Mouse (Mus musculus): ENCODE results near the gene Rps12-ps3. TPM values are rescaled to one million over a fixed set of nuclear protein-coding genes. Genes with fewer than 3 reads are reported as not detected.

Gene Rps12-ps3
- polyA plus RNA-seq, 1 experiment from 2014 or later: 29.8 TPM

DNA sequence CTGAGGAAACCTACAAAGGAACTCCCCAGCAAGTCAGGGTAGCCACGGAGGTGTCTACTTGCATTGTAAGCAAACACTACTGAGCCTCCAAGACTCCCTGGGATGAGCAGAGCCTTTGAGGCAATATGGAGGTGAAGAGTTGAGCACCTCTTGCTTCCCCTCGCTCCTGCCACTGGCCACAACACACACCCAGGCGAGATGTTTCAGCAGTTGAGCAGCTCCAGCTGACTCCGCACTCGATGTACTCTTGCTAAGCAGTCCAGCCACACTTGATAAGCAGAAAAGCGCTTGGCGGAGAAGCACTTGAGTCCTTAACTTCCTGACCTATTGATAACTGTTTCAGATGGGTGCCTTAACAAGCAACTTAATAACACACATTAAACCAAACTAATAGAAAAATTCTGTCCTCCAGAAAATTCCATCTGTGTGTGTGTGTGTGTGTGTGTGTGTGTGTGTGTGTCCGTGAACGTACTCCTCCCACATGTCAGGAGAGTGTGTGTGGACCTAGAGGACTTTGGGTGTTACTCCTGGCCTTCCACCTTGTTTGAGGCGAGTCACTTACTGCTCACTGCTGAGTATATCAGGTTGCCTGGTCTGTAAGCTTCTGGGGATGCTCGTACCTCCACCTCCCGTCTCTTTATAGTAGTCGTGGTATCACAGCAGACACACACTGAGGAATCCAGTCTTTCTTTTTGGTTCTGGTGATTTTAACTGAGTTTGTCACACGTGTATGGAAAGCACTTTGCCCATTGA, 34.9 kb downstream of the Rps12-ps3 start:
- Histone ChIP-seq H3K27ac (replicated peaks; ENCODE audit: low read depth, low read length) (no peak overlapping the region), H3K9me3 (ENCODE audit: control insufficient read depth, low read length) (no peaks in the 10 kb centered on the region), H3K4me3 (replicated peaks; ENCODE audit: low read depth, low read length) (no peak overlapping the region), H3K36me3 (ENCODE audit: control insufficient read depth, insufficient read depth, low read length) (no peaks in the 10 kb centered on the region), H3K9ac (replicated peaks; ENCODE audit: low read length) (no peak overlapping the region), H3K4me2 (ENCODE audit: low read length) (no peak overlapping the region), H3K27me3 (ENCODE audit: control insufficient read depth, insufficient read depth, low read length) (no peaks in the 10 kb centered on the region), H3K4me1 (ENCODE audit: control insufficient read depth, insufficient read depth, low read length) (no peaks in the 10 kb centered on the region)
- DNase-seq (no peak), ATAC-seq (ENCODE audit: low FRiP score, low TSS enrichment) (no peak)
- WGBS: 84% methylated on average over 14 of the region's 14 CpGs

DNA sequence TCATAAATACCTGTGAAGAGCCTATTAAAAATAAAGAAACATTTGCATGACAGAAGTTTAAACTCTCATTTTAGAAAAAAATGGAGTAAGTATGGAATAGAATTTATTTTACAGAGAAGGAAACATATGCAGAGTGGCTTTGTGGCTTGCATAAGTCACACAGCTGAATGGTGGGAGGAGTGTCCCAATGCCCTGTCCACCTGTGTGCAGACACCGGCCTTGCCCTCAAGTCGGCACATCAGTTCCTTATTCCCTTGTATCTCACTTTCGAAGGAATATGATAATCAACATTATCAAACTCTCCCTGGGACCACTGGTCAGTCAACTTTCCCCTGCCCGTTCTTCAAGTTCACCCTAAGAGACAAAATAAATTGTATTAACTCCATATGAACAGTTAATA, 35.8 kb downstream of the Rps12-ps3 start:
- Histone ChIP-seq H3K9me3 (ENCODE audit: control insufficient read depth, low read length) (no peaks in the 10 kb centered on the region), H3K4me3 (replicated peaks; ENCODE audit: low read depth, low read length) (no peak overlapping the region), H3K27me3 (ENCODE audit: control insufficient read depth, insufficient read depth, low read length) (no peaks in the 10 kb centered on the region), H3K4me2 (ENCODE audit: low read length) (no peak overlapping the region), H3K4me1 (ENCODE audit: control insufficient read depth, insufficient read depth, low read length) (no peaks in the 10 kb centered on the region), H3K9ac (replicated peaks; ENCODE audit: low read length) (no peak overlapping the region), H3K27ac (replicated peaks; ENCODE audit: low read depth, low read length) (no peak overlapping the region), H3K36me3 (ENCODE audit: control insufficient read depth, insufficient read depth, low read length) (no peaks in the 10 kb centered on the region)
- no peak for DNase-seq
- 89% methylated on average over 4 of the region's 4 CpGs for WGBS
- no peak for ATAC-seq (ENCODE audit: low FRiP score, low TSS enrichment)

DNA sequence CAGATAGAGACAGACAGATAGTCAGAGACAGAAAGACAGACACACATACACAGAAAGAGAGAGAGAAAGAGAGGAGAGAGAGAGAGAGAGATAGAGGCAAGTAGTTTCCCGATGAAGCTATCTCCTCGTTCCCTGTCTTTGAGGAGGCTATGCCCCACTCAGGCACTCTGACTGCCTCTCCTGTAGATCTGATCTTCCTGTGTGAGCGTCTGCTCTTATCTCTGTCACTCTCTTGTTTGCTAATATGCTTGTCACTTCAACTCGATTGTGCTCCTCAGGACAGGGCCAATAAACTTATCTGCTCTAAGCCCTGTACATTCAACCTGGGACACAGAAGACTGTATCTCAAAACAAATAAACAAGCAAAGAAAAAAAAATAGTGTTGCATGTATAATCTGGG, 37.1 kb downstream of the Rps12-ps3 start:
- WGBS: 81% methylated on average over 4 of the region's 4 CpGs
- Histone ChIP-seq H3K4me2 (ENCODE audit: low read length) (no peak overlapping the region), H3K27me3 (ENCODE audit: control insufficient read depth, insufficient read depth, low read length) (no peaks in the 10 kb centered on the region), H3K27ac (replicated peaks; ENCODE audit: low read depth, low read length) (no peak overlapping the region), H3K4me1 (ENCODE audit: control insufficient read depth, insufficient read depth, low read length) (no peaks in the 10 kb centered on the region), H3K9me3 (ENCODE audit: control insufficient read depth, low read length) (no peaks in the 10 kb centered on the region), H3K9ac (replicated peaks; ENCODE audit: low read length) (no peak overlapping the region), H3K36me3 (ENCODE audit: control insufficient read depth, insufficient read depth, low read length) (no peaks in the 10 kb centered on the region), H3K4me3 (replicated peaks; ENCODE audit: low read depth, low read length) (no peak overlapping the region)
- DNase-seq (no peak), ATAC-seq (ENCODE audit: low FRiP score, low TSS enrichment) (no peak)

DNA sequence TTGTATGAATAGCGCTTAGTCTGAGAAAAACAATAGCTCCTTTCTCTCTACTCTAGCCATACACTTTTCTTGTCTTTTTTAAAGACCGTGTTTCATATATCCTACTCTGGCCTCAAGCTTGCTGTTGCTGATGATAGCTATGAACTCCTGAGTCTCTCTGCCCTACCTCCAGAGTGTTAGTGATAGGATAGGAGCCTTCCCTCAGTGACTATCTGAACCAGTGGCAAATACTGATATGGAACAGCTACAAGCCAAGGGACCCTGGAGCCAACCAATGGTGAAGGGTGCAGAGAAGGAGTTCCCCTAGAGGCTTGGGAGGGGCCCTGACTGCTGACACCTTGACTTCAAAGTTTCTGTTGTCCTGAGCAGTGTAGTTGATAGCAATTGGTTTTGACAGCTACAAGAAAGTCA, 38.4 kb downstream of the Rps12-ps3 start:
- Histone ChIP-seq H3K4me1 (ENCODE audit: control insufficient read depth, insufficient read depth, low read length) (no peaks in the 10 kb centered on the region), H3K27me3 (ENCODE audit: control insufficient read depth, insufficient read depth, low read length) (no peaks in the 10 kb centered on the region), H3K4me2 (ENCODE audit: low read length) (no peak overlapping the region), H3K36me3 (ENCODE audit: control insufficient read depth, insufficient read depth, low read length) (no peaks in the 10 kb centered on the region), H3K27ac (replicated peaks; ENCODE audit: low read depth, low read length) (no peak overlapping the region), H3K9ac (replicated peaks; ENCODE audit: low read length) (no peak overlapping the region), H3K4me3 (replicated peaks; ENCODE audit: low read depth, low read length) (no peak overlapping the region), H3K9me3 (ENCODE audit: control insufficient read depth, low read length) (no peaks in the 10 kb centered on the region)
- no peak for DNase-seq
- 40% methylated on average over 2 of the region's 2 CpGs for WGBS
- no peak for ATAC-seq (ENCODE audit: low FRiP score, low TSS enrichment)

DNA sequence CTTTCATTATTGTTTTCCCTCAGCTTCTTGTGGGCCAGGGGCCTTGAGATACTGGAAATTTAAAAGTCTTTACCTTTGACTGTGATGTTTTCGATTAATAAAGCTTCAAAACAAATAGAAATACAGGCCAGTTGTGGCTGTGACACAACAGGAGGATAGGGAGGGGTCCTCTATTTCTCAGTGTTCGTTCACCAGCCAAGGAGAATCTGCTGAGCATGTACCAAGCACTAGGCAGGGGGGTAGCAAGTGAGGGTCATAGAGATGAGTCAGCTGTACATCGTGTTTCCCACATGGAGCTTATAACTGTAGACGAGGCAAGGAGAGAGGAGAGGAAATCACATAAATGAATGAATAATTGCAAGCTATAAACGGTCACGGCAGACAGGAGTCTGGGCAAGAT, 40.6 kb downstream of the Rps12-ps3 start:
- Histone ChIP-seq H3K4me3 (replicated peaks; ENCODE audit: low read depth, low read length) (no peak overlapping the region), H3K9ac (replicated peaks; ENCODE audit: low read length) (no peak overlapping the region), H3K36me3 (ENCODE audit: control insufficient read depth, insufficient read depth, low read length) (no peaks in the 10 kb centered on the region), H3K27me3 (ENCODE audit: control insufficient read depth, insufficient read depth, low read length) (no peaks in the 10 kb centered on the region), H3K4me1 (ENCODE audit: control insufficient read depth, insufficient read depth, low read length) (no peaks in the 10 kb centered on the region), H3K4me2 (ENCODE audit: low read length) (no peak overlapping the region), H3K9me3 (ENCODE audit: control insufficient read depth, low read length) (no peaks in the 10 kb centered on the region), H3K27ac (replicated peaks; ENCODE audit: low read depth, low read length) (no peak overlapping the region)
- WGBS: 94% methylated on average over 6 of the region's 6 CpGs
- DNase-seq: no peak
- no peak for ATAC-seq (ENCODE audit: low FRiP score, low TSS enrichment)

DNA sequence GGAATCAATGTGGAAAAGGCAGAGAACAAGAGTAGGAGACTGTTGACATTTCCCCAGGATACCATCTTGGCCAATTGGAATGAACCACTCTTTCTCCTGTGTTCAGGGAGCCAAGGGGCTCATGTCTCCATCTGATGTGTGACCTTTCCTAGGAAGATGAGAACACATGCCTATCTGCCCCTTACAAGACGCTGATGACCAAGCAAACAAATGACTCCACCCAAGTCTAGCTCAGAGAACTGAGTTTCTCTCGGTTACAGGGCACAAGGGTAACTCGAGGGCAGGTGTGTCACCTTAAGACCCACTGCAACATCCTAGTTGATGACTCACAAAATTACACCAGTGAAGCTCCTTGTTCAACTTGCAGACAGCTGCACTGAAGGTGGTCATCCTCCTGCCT, 41.6 kb downstream of the Rps12-ps3 start:
- 88% methylated on average over 3 of the region's 3 CpGs for WGBS
- no peak overlapping the region for H3K27ac ChIP-seq (replicated peaks; ENCODE audit: low read depth, low read length)
- no peak overlapping the region for H3K9ac ChIP-seq (replicated peaks; ENCODE audit: low read length)
- no peak for DNase-seq
- H3K27me3 ChIP-seq (ENCODE audit: control insufficient read depth, insufficient read depth, low read length): no peaks in the 10 kb centered on the region
- ATAC-seq (ENCODE audit: low FRiP score, low TSS enrichment): no peak
- no peaks in the 10 kb centered on the region for H3K4me1 ChIP-seq (ENCODE audit: control insufficient read depth, insufficient read depth, low read length)
- no peaks in the 10 kb centered on the region for H3K36me3 ChIP-seq (ENCODE audit: control insufficient read depth, insufficient read depth, low read length)
- no peak overlapping the region for H3K4me2 ChIP-seq (ENCODE audit: low read length)
- no peaks in the 10 kb centered on the region for H3K9me3 ChIP-seq (ENCODE audit: control insufficient read depth, low read length)
- no peak overlapping the region for H3K4me3 ChIP-seq (replicated peaks; ENCODE audit: low read depth, low read length)

DNA sequence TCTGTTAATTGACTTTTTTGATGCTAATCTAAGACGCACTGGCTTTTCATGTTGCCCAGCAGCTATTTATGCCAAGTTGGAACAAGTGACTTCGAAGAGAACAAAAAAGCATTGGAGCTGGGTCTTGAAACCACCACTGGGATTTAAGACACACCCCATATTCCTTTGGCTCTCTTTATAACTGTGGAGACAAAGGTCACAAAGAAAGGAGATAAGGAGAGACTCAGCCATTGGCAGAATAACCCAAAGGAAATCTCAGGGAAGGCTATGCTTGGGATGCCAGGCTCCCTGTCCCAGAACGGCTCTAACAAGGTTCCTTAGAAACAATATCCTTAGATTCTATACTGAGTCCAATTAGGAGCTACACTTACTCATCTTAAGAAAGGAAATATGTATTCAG, 44.6 kb downstream of the Rps12-ps3 start:
- H3K4me2 ChIP-seq (ENCODE audit: low read length): no peak overlapping the region
- no peaks in the 10 kb centered on the region for H3K36me3 ChIP-seq (ENCODE audit: control insufficient read depth, insufficient read depth, low read length)
- 71% methylated on average over 3 of the region's 3 CpGs for WGBS
- H3K9ac ChIP-seq (replicated peaks; ENCODE audit: low read length): no peak overlapping the region
- H3K4me3 ChIP-seq (replicated peaks; ENCODE audit: low read depth, low read length): no peak overlapping the region
- no peaks in the 10 kb centered on the region for H3K9me3 ChIP-seq (ENCODE audit: control insufficient read depth, low read length)
- ATAC-seq (ENCODE audit: low FRiP score, low TSS enrichment): no peak
- DNase-seq: no peak
- H3K27me3 ChIP-seq (ENCODE audit: control insufficient read depth, insufficient read depth, low read length): no peaks in the 10 kb centered on the region
- H3K4me1 ChIP-seq (ENCODE audit: control insufficient read depth, insufficient read depth, low read length): no peaks in the 10 kb centered on the region
- H3K27ac ChIP-seq (replicated peaks; ENCODE audit: low read depth, low read length): no peak overlapping the region

DNA sequence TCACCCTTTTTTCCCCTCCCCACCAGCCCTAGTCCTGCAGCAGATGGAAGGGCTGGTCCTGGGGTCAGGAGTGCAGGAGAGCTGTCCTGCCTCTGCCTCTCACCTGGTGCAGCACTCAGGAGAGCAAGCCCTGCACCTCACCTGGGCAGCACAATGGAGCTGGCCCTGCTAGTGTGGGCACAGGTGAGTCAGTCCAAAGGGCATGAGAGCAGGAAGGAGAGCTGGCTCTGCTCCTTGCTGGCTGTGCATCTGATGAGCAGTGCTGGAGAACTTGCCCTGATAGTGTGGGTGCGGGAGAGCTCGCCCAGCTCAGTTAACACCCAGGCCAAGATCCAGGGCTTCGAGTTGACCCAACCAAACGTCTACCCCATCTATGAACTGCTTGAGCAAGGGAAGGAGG, 45.8 kb downstream of the Rps12-ps3 start:
- Histone ChIP-seq H3K36me3 (ENCODE audit: control insufficient read depth, insufficient read depth, low read length) (no peaks in the 10 kb centered on the region), H3K4me2 (ENCODE audit: low read length) (no peak overlapping the region), H3K4me3 (replicated peaks; ENCODE audit: low read depth, low read length) (no peak overlapping the region), H3K27ac (replicated peaks; ENCODE audit: low read depth, low read length) (no peak overlapping the region), H3K9ac (replicated peaks; ENCODE audit: low read length) (no peak overlapping the region), H3K27me3 (ENCODE audit: control insufficient read depth, insufficient read depth, low read length) (no peaks in the 10 kb centered on the region), H3K4me1 (ENCODE audit: control insufficient read depth, insufficient read depth, low read length) (no peaks in the 10 kb centered on the region), H3K9me3 (ENCODE audit: control insufficient read depth, low read length) (no peaks in the 10 kb centered on the region)
- 90% methylated on average over 4 of the region's 4 CpGs for WGBS
- DNase-seq (no peak), ATAC-seq (ENCODE audit: low FRiP score, low TSS enrichment) (no peak)

DNA sequence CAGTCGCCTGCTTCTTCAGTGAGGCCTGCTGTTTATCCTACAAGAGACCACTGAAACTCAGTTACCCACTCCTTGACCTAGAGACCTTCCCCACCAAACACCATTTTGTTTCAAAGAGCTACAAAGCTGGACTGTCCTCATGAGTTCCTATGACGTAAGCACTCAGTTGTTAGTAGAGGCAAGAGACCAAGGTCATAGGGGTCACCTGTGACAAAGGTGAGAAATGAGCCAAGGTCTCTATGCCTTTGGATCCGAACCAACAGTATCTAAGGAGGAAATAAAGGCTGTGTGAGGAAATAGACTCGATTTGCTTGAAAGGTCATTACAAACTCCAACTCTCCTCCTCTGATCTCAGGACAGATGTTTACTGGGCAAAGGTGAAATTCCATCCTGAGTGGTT, 48.9 kb downstream of the Rps12-ps3 start:
- ATAC-seq (ENCODE audit: low FRiP score, low TSS enrichment): no peak
- 82% methylated on average over 4 of the region's 4 CpGs for WGBS
- Histone ChIP-seq H3K36me3 (ENCODE audit: control insufficient read depth, insufficient read depth, low read length) (no peaks in the 10 kb centered on the region), H3K27me3 (ENCODE audit: control insufficient read depth, insufficient read depth, low read length) (no peaks in the 10 kb centered on the region), H3K9me3 (ENCODE audit: control insufficient read depth, low read length) (peaks cover 6% of the 10 kb centered on the region; the same call in 1 of the 2 replicates), H3K4me1 (ENCODE audit: control insufficient read depth, insufficient read depth, low read length) (no peaks in the 10 kb centered on the region), H3K4me2 (ENCODE audit: low read length) (no peak overlapping the region), H3K9ac (replicated peaks; ENCODE audit: low read length) (no peak overlapping the region), H3K4me3 (replicated peaks; ENCODE audit: low read depth, low read length) (no peak overlapping the region), H3K27ac (replicated peaks; ENCODE audit: low read depth, low read length) (no peak overlapping the region)
- DNase-seq: no peak

All from midbrain, embryonic 14.5 days (tissue).